Mouse (Mus musculus) layer of hippocampus, adult 2 months (tissue): ENCODE data around the gene Als2cr12. TPM values are rescaled to one million over a fixed set of nuclear protein-coding genes. Genes with fewer than 3 reads are reported as not detected.
"Not testable (repeated sequence)": the region's sequence is repeated elsewhere in the genome, so short reads cannot be mapped to it uniquely, and the experiment has no call there.

Source experiments
- DNase-seq, 2 experiments: peaks; one replicate each; pipeline ENCODE4 v3.0.0; 2022; ENCODE audit warnings: low spot score in 2 of 2
- H3K27ac ChIP-seq: fragments of 200-600 bp; 2 replicates; pipeline ENCODE4 v1.8.1; 2022
- H3K4me3 ChIP-seq: fragments of 200-600 bp; 2 replicates; pipeline ENCODE4 v1.8.1; 2022; ENCODE audit warnings: mild to moderate bottlenecking
- CTCF ChIP-seq: fragments of 200-600 bp; conservative IDR thresholded peaks from 2 replicates; pipeline ENCODE4 v1.8.1; 2022; ENCODE audit warnings: antibody characterized with exemption, mild to moderate bottlenecking, moderate library complexity
- total RNA-seq, 2 experiments: library from RNA; stranded (reverse); gene quantifications; 2 replicates each; pipeline ENCODE4 v1.2.3; 2021

Gene Als2cr12
- total RNA-seq, 2 experiments from 2014 or later: not detected

DNA sequence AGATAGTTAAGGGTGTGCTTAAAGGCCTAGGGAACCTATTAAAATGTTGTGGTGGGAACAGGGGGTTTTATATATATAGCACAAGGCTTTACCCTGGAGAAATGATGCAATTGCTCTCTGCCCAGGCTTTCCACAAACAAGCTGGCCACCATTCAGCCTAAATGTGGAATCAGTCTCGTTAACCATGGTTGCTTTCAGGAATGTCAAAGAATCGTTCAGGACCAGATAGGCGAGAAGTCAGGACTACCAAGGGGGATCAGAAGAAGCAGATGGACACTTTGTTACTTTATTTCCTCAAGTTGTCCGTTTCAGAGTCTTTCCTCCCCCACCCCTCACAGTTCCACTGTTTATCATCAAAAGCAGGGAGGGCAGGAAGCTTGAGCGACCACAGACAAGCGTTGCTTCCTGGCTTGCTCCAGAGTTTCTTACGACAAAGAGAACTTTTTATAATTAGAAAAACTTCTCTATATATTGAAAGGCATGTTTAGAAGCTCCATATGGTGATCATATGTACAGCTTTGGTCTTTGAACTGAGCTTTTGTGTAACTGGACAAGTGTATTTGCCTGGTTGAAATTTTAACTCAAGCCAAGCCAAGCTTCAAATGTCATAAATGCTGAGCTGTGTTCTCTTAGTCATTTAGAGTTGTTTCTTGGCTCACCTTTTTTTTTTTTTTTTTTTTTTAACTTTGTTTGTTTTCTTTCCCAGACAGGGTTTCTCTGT is 20.5 kb upstream of the Als2cr12 start:
- no peak for DNase-seq
- H3K4me3 ChIP-seq: no peak overlapping the region
- 0 out of 2 replicates have a peak overlapping the region, but pooled peaks have one; percentile 2 for H3K27ac ChIP-seq
- no peak for TF ChIP-seq CTCF

- Histone ChIP-seq H3K4me3 (no peak overlapping the region), H3K27ac (0 out of 2 replicates have a peak overlapping the region, but pooled peaks have one; percentile 2)
- no peak for DNase-seq
- TF ChIP-seq CTCF: no peak
These were observed 19.7 kb upstream of the Als2cr12 start for GRCm38 (mm10) chr1:58715536-58715935.

DNA sequence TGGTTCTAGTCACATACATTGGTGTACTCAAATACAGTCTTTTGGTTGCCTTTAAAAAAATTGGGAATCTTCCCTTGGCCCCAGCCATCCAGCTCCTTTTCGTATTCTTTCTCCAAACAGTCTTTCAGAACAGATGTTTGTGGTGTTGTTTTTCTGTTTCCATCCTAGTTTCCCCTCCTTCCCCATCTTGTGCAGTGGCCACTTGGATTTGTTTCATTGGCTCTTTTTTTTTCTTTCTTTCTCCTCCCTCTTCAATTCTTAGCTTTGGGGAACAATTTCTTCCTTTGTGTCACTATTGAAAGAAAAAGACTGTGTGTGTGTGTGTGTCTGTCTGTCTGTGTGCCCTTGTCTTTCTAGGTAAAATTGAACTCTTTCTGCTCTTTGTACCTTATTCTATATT is 18.6 kb upstream of the Als2cr12 start:
- Histone ChIP-seq H3K27ac (peak overlapping the region; percentile 98), H3K4me3 (peak overlapping the region; percentile 85)
- TF ChIP-seq CTCF: no peak
- DNase-seq: no peak

GRCm38 (mm10) chr1:58713893-58714231 is 18.1 kb upstream of the Als2cr12 start:
- H3K4me3 ChIP-seq: peak overlapping the region; percentile 85
- H3K27ac ChIP-seq: peak overlapping the region; percentile 98
- no peak for DNase-seq
- no peak for TF ChIP-seq CTCF

DNA sequence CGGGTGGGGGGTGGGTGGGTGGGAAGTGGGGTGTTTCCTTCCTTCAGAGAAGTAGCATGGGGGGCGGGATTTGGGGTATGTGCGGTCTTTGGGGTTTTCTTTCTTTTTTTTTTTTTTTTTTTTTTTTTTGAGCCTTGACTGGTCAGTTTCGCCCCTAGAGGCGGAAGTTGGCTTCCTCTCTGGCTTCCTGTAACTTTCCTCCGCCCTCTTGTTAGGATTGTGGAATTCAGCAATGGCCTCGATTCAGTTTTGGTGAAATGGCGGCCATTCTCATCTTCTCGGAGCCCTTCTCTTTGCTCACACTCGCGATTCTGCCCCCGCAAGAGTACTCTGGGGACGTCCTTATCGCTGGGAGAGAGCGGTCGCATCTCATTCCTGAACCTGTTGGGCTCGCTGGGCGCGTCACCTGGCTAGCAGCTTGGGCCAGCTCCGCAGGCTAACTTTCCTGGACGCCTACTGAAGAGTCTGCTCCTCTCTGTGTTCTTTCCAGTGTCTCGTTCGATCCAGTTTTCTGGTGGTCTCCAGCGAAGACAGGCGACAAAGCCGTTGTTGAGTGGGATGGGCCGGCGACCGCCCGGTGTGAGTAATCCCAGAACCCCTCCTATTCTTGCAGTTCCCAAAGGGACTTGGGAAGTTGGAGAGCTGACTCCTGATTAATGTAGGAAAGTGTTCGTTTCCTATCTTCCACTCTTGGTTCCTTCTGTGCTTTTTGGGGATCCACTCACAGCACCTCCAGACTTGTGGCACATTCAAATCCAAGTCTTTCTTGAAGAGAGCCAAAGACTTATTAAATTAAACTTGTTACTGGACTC is 17.5 kb upstream of the Als2cr12 start:
- Histone ChIP-seq H3K27ac (peak overlapping the region; percentile 98), H3K4me3 (peak overlapping the region; percentile 85)
- peak; percentile 31 to 33 for DNase-seq
- peak; percentile 53 for TF ChIP-seq CTCF

DNA sequence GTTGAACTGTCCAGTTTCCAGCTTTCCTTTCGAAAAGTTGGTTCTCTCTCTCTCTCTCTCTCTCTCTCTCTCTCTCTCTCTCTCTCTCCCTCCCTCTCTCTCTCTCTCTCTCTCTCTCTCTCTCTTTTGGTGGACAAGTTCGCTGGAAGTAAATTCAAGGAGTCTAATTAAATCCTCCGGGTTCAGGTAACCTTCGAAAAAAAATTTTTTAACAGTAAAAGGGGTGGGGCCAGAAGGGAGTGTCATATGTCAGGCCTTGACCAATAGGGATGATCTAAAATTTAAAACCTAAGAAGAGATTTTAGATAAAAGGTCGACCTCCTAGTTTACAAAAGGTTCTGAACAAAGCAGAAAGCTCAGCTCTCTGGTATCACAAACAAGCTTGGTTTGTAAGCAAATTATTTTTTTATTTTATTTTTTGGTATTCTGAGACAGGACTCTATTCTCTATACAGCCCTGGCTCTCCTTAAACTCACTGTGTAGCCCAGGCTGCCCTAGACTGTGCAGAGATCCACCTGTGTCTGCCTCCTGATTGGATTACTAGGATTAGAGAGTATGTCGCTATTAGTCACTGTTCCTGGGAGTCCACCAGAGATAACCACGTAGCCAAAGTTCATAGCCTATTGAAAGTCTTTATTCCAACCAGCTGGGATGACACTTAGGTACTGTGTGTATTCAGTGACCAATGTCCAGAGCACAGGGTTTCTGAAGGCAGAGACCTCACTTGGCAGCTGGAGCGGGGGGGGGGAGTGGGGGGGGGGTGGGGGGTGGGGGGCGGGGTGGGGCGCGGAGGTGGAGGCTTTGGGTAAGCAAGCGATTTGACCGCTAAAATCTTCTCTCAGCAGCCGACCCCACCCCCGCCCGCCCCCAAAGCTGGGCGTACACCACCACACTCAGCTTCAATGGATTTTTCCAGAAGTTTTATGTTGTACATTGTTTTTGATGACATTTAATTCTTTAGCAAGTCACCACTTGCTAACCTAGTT is 16.6 kb upstream of the Als2cr12 start:
- no peak for DNase-seq
- peak overlapping the region; percentile 85 for H3K4me3 ChIP-seq
- H3K27ac ChIP-seq: peak overlapping the region; percentile 98
- no peak for TF ChIP-seq CTCF

- Histone ChIP-seq H3K4me3 (peak within 1 kb of the TSS; percentile 85), H3K27ac (peak within 1 kb of the TSS; percentile 98)
- DNase-seq: peak in 1 of 2 experiments; percentile 43
- TF ChIP-seq CTCF: no peak
These were observed 15.7 kb upstream of the Als2cr12 start, which contains the start of gene Cflar for GRCm38 (mm10) chr1:58711365-58712016. TSS of gene Cflar (plus strand) at chr1:58711508.

DNA sequence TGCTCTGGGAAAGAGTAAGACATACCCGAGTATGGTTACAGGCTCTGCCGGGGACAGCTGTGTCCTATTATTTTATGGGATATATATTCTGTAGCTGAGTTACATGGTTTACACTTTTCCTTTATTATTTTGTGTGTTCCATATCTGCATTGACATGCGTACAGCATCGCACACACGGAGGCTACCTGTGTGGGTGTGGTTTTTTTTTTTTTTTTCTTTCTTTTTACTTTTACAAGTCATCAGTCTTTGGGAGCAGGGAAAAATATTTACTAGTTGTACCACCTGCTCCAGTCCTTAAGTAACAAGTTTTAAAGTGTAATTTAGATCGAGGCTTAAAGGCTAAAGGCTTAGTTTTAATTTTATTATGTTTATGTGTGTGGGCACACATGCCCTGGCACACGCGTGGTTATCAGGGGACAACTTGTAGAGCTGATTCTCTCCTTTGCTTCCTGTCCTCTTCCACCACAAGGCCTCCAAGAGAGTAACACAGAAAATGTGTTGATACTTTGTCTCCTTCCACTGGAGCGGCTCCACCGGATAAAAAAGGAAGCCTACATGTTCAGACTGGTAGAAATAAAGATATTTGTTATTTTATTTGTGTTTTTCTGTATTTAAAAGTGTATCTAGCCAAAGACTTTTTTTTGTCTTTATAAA is 15.0 kb upstream of the Als2cr12 start:
- Histone ChIP-seq H3K27ac (peak overlapping the region; percentile 98), H3K4me3 (peak overlapping the region; percentile 85)
- TF ChIP-seq CTCF: 0 out of 2 replicates have a peak, but pooled peaks have one; percentile 6
- no peak for DNase-seq

DNA sequence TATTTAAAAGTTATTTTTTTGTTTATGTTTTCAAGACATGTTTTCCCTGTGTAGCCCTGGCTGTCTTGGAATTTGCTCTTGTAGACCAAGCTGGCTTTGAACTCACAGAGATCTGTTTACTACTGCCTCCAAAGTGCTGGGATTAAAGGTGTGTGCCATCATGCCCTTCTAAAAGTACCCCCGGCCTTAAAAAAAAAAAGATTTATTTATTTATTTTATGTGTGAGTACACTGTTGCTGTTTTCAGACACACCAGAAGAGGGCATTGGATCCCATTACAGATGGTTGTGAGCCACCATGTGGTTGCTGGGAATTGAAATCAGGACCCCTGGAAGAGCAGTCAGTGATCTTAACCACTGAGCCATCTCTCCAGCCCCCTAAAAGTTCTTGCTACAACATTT is 14.3 kb upstream of the Als2cr12 start:
- not testable (repeated sequence) for H3K4me3 ChIP-seq, H3K27ac ChIP-seq, DNase-seq
- TF ChIP-seq CTCF: peak; percentile 46

- not testable (repeated sequence) for DNase-seq, H3K27ac ChIP-seq, H3K4me3 ChIP-seq
These were observed 4.9 kb upstream of the Als2cr12 start for GRCm38 (mm10) chr1:58700580-58701162.

- DNase-seq: no peak
- Histone ChIP-seq H3K27ac (no peak overlapping the region), H3K4me3 (no peak overlapping the region)
- no peak for TF ChIP-seq CTCF
These were observed 4.2 kb upstream of the Als2cr12 start for GRCm38 (mm10) chr1:58699988-58700387.
